Mouse (Mus musculus) cerebellum, postnatal 4 days (tissue): ENCODE measurements around the gene Fam229a.

ENCODE experiments used
- DNase-seq, 2 experiments: peaks; one replicate each; pipeline ENCODE4 v3.0.0; 2022; ENCODE audit warnings: low spot score in 2 of 2, mixed read lengths in 1 of 2

Gene Fam229a

DNA sequence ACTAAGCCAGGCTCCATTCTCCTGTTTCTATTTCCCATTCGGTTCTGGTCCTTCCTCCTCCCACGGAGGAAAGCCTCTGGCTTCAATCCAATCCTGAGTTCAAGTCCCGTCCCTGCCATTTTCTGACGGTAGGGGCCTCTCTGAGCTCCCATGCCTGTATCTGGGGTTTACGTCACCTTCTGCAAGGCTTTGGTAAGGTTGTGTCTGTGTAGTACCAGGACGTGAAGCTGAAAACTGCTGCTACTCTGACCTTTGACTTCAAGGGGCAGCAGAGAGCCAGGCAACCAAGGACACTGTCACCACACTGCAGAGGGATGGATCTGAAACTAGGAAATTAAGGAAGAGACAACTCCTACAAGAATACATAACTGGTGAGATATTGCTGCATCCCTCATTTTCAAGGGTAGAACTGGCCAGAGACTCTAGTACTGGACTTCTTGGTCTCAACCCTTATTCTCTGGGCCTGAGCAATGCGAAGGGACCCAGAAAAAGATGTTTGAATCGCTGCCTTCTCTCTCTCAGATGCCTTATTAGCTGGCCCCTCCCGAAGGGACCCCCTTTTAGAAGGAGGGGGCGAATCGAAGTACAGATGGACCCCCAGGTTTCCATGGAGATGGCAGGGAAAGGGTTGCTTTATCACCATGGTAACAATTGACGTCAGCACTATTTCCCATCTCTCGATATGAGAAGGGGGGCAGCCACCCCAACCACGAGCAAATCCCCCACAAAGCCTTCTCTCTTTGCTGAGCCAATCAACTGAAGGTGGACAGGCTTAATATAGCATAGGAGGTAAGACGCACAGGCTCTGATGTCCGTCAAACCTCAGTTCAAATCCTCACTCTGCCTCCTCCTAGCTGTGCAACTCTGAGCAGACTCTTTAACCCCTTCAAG is 4.9 kb downstream of the Fam229a start:
- DNase-seq = no peak

GRCm38 (mm10) chr4:129496631-129497030 is 5.6 kb downstream of the Fam229a start:
- no peak for DNase-seq

GRCm38 (mm10) chr4:129498941-129499340 is 8.0 kb downstream of the Fam229a start:
- no peak for DNase-seq

DNA sequence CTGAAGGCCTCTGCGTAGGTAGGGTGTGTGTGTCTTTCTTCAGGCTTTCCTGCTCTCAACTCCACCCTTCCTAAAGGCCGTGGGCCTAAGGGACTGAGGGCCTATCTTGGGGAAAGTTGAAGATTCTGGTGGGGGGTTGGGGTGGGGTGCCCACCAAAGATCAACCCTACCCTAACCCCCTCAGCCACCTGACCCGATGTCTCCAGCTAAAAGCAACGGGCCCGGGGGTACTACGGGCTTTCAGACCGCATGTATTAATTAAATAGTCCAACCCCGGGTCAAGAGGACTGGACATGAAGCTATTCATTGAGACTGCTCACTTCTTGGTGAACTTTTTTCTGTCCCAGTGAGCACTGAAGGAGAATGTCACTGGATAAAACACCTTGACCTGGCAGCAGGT is 9.0 kb downstream of the Fam229a start:
- no peak for DNase-seq

DNA sequence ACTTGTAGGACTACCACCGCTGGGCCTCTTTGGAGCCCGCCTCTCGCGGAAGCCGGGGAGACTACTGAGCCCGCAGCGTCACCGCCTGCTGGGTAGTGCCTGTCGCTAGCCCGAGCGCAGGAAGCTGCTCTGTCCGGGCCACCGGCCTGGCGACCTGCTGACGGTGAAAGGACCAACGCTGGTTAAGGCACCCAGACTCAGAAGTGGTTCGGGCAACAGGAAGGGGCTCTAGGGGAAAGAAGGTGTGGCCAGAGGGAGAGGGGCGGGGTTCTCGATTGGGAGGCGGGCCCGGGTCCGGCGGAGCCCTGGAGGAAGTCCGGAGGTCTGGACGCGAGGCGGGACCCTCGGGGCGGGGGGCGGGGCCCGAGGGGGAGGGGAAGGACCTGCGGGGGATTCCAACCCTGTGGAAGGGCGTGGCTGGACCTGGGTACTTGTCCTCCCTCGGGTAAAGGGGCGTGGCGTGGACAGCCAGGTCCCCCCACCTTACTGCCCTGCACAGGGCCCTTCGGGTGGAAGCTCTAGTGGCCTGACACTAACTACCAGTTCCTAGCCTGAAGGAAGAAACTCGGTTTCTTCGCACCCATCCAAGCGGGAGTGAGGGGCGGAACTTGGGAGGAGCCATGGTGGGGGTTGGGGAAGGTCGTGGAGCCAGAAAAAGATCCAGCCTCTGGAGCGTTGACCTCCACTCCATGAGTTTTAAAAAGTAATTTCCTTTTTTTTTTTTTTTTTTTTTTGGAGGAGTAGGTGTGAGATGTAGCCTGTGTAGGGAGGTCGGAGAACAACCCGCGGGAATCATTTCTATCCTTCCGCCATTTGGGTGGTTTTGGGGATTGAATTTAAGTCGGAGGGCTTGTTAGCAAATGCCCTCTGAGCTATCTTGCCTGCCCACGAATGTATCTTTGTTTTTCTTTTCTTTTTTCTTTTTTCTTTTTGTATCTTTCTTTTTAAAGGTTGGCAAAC is 9.9 kb downstream of the Fam229a start:
- DNase-seq = peak; percentile 61 to 72

- no peak for DNase-seq
Measured at GRCm38 (mm10) chr4:129502327-129502888, 11.4 kb downstream of the Fam229a start.

DNA sequence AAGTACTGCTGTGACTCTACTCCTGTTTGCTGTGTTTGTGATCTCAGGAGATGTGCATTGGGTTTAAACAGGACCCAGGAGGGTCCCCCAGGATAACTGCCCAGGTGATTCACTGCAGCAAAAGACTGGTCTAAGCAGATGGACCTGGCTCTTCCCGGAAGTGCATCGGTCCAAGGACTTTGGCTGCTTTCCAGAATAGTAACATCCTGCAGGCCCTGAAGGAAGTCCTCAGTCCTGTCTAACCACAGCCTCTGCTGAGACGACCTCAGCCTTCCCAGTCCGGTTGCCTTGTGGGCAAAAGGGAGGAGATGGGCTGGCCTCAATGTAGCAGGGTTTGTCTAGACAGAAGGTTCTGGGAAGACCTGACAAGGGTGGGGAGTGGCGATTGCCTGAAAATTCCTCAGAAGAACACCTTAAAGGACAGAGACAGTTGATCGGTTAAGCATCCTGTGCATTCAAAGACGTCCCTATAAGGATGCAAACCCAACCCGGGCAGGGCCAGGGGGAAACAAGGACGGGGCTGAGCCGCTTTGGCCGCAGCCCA is 12.0 kb downstream of the Fam229a start:
- DNase-seq = no peak

- no peak for DNase-seq
Measured at GRCm38 (mm10) chr4:129505511-129505910, 14.5 kb downstream of the Fam229a start.

GRCm38 (mm10) chr4:129507434-129508236 is 16.6 kb downstream of the Fam229a start:
- DNase-seq = no peak

DNA sequence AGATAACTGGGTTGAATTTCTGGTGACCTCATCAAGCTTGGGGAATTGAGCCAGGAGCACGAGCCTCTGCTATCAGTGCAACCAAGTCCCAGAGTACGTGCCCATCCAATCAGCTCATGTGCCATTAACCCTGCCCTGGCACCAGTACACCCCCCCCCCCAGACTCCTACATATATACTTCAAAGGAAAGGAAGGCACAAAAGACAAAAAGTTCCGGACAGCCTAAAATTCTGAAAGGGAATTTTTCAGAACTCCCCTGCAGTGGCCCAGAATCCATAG is 17.2 kb downstream of the Fam229a start:
- no peak for DNase-seq

DNA sequence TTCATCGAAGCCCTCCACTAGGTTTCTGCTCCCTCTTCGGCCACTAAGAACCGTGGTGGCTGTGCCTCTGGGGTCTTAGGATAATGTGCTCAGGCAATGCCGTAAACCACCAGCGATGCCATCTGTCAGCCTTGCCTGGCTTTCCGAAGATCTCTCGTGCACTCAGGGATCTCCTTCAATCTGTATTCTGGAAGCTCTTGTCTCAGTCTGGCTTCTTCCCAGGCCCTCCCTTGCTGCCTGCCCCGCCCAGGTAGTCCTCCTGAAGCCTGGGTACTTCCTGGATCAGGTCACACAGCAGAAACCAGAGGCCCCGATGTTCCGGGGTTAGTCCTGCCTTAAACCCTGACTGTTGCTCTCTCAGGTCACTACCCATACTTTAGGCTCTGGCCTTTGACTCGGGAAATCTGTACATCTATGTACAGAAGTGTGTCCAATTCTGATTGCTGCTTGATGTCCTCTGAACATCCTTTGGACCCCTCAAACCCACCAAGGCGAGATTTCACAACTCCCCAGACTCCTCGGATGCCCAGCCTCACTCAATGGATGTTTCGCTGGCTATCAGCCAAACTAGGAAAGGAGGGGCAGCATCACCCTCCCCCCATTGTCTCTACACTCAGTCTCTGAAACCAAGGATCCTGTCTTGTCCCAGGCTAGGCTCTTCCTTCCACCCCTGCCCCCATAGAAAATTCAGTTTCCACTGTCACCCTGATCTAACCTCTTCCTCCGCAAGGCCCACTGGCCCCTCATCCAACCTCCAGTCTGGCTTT is 18.0 kb downstream of the Fam229a start:
- DNase-seq = peak in 1 of 2 experiments; percentile 25

GRCm38 (mm10) chr4:129509650-129510049 is 18.7 kb downstream of the Fam229a start:
- DNase-seq = no peak

- DNase-seq = no peak
Measured at GRCm38 (mm10) chr4:129510723-129511412, 19.9 kb downstream of the Fam229a start.

GRCm38 (mm10) chr4:129511413-129512096 is 20.6 kb downstream of the Fam229a start:
- DNase-seq = no peak

- peak; percentile 88 to 95 for DNase-seq
Measured at GRCm38 (mm10) chr4:129513086-129513767, 22.2 kb downstream of the Fam229a start, which contains the start of gene Marcksl1. Marcksl1 (plus strand) TSS chr4:129513581.

DNA sequence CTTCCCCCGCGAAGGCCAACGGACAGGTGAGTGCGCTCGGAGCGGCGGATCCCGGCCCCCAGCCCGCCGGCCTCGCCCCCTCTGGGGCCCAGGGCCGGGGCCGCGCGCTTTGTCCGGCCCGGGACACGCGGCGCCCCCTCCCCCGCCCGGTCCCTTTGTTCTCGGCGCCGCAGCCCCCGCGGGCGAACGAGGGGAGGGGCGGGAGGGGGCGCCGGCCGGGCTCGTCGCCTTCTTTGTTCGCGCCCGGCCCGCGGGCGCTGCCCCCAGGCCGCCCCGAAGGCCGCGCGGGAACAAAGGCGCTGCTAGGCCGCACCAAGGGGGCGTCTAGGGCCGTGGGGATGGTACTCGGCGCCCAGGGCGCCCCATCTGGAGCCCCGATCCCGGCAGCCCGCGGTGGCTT is 22.9 kb downstream of the Fam229a start:
- no peak for DNase-seq

GRCm38 (mm10) chr4:129514300-129514898 is 23.4 kb downstream of the Fam229a start:
- peak; percentile 66 to 85 for DNase-seq

DNA sequence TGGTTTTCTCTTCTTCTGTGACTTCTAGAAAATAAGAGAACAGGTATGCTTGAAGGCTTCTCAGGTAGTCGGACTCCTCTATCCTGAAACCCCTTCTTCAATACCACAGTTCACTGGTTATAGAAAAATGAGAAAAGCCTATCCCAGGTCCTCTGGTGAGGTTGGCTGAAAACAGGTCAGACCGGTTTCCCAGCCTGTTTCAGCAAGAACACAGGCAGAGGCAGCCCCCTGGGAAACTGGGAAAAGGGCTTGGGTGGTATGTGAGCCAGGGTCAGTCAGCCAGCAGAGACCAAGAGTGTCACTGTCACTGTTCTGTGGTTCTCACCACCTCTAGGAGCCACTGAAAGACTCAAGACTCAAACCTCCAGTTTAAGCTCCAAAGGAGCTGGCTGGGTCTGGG is 25.9 kb downstream of the Fam229a start:
- no peak for DNase-seq
